Mouse (Mus musculus): ENCODE data around the gene Il22ra2. TPM values are rescaled to one million over a fixed set of nuclear protein-coding genes. Genes with fewer than 3 reads are reported as not detected.

The Il22ra2 gene
- polyA plus RNA-seq, 1 experiment from 2014 or later, result not detected

DNA sequence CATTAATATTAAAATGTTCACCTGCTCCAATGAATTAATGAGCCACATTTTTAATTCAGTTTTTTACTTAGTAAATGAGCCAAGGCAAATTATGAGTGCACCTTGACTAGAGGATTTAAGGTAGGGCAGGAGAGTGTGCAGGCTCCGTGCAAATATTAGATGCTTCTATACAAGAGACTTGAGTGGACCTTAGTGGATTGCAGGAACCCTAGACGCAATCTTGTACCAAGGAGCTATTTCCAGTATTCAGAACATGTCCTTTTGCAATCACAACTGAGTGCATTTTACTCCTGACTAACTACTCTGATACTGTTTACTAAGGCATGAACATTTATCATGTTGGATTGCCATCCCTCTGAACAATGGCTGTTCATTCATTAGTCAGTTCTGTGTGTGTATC, 10.2 kb upstream of the Il22ra2 start:
- no peak overlapping the region for H3K27ac ChIP-seq (replicated peaks)
- no peaks in the 10 kb centered on the region for H3K27me3 ChIP-seq (replicated peaks; ENCODE audit: low read depth, poor library complexity, severe bottlenecking)
- H3K4me1 ChIP-seq, result peaks cover 19% of the 10 kb centered on the region
- H3K9me3 ChIP-seq, result no peaks in the 10 kb centered on the region
- DNase-seq (ENCODE audit: low spot score), result no peak
- WGBS, result 51% methylated on average over 2 of the region's 2 CpGs
- H3K36me3 ChIP-seq (replicated peaks), result peaks cover 26% of the 10 kb centered on the region
- no peak overlapping the region for H3K4me3 ChIP-seq

DNA sequence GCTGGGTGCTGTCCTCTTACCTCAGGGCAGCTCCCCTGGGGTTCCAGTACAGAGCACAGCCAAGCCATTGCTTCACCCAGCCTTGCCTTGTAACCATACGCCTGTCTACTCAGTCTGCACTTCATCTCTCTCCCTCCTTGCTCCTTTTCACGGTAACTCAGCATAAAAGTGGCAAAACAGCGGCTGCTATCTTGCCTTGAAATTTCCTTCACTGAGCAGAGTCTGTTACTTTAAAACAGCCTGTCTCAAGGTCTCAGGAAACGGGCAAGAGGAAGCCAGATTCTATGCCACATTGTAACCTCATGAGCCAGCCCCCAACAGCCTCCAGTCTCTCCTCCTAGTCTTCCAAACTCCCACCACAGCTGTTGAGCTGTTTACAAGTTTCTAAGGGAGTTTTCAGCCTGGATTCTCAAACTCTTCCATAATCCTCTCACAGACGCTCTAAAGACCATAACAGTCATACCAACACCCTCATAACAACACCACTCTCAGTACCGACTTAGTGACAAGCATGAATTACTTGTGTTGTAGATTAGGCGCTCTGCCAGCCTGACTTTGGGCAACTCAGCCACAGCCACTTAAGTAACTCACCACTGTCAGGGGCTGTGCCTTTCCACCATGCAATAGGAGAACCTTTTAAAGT, 8.6 kb upstream of the Il22ra2 start:
- Histone ChIP-seq H3K27me3 (replicated peaks; ENCODE audit: low read depth, poor library complexity, severe bottlenecking) (no peaks in the 10 kb centered on the region), H3K4me1 (peaks cover 19% of the 10 kb centered on the region), H3K36me3 (replicated peaks) (peaks cover 10% of the 10 kb centered on the region; the same call in 1 of the 2 replicates), H3K4me3 (no peak overlapping the region), H3K27ac (replicated peaks) (0 out of 2 replicates have a peak overlapping the region, but pooled peaks have one; percentile 5), H3K9me3 (no peaks in the 10 kb centered on the region)
- 67% methylated on average over 7 of the region's 7 CpGs for WGBS
- DNase-seq (ENCODE audit: low spot score), result no peak

DNA sequence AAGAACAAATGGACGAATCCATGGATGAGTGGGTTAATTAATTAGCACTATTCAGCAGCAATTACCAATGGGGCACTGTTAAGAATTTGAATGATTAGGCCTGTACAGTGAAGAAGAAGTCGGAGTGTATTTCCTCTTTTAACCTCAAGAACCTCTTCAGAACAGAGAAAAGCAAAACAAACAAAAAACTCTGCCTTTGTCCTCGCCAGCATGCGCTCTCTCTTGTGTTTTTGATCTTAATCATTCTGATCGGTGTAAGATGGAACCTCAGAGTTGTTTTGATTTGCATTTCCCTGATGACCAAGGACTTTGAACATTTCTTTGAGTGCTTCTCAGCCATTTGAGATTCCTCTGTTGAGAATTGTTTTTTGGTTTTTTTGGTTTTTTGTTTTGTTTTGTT, 2.1 kb upstream of the Il22ra2 start:
- DNase-seq (ENCODE audit: low spot score), result no peak
- H3K4me1 ChIP-seq, result no peaks in the 10 kb centered on the region
- H3K9me3 ChIP-seq, result no peaks in the 10 kb centered on the region
- WGBS, result 80% methylated on average over 5 of the region's 5 CpGs
- no peak overlapping the region for H3K27ac ChIP-seq (replicated peaks)
- no peaks in the 10 kb centered on the region for H3K27me3 ChIP-seq (replicated peaks; ENCODE audit: low read depth, poor library complexity, severe bottlenecking)
- H3K36me3 ChIP-seq (replicated peaks), result no peaks in the 10 kb centered on the region
- no peak overlapping the region for H3K4me3 ChIP-seq

- 92% methylated on average over 1 of the region's 1 CpGs for WGBS
- Histone ChIP-seq H3K4me1 (no peaks in the 10 kb centered on the region), H3K27ac (replicated peaks) (no peak overlapping the region), H3K4me3 (no peak overlapping the region), H3K27me3 (replicated peaks; ENCODE audit: low read depth, poor library complexity, severe bottlenecking) (no peaks in the 10 kb centered on the region), H3K36me3 (replicated peaks) (no peaks in the 10 kb centered on the region), H3K9me3 (no peaks in the 10 kb centered on the region)
- no peak for DNase-seq (ENCODE audit: low spot score)
Observed at GRCm38 (mm10) chr10:19624617-19625016, 2.8 kb downstream of the Il22ra2 start.

DNA sequence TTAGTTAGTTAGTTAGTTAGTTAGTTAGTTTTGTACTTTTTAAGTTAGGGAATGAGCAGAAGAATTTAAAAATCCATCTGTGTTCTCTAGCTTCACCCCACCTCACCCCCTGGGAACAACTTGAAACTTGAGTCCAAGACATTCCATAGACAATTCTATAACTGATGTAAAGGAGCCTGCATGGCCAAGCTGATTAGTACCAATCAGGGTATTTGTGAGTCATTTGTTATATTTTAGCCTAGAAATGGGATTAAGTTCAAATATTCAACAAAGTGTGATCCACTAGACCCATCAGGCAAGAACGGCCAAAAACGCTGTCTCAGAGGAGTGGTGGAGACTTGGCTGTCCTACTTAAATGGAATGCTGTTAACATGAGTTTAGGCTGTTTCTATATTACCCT, 5.5 kb downstream of the Il22ra2 start:
- Histone ChIP-seq H3K9me3 (no peaks in the 10 kb centered on the region), H3K4me1 (no peaks in the 10 kb centered on the region), H3K36me3 (replicated peaks) (no peaks in the 10 kb centered on the region), H3K27ac (replicated peaks) (no peak overlapping the region), H3K4me3 (no peak overlapping the region), H3K27me3 (replicated peaks; ENCODE audit: low read depth, poor library complexity, severe bottlenecking) (no peaks in the 10 kb centered on the region)
- no peak for DNase-seq (ENCODE audit: low spot score)
- 94% methylated on average over 2 of the region's 2 CpGs for WGBS

DNA sequence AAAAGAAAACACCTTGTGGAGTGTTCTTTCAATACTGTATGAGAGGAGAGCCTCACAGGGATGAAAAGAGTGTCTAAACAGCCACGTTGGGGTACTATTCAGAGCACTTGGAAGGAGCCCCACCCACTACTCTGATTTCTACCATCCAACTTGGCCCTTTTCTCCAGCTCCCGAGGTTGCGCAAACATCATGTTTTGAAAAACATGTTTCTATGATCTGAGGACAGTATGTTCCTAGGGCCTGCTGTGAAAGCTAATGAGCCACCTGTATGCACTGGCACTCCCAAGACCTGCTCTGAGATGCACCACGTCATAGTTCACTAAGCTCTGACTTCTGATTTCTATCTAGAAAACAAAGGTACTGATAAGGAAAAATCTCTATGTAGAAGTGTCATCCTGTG, 6.0 kb downstream of the Il22ra2 start:
- no peaks in the 10 kb centered on the region for H3K27me3 ChIP-seq (replicated peaks; ENCODE audit: low read depth, poor library complexity, severe bottlenecking)
- no peak overlapping the region for H3K27ac ChIP-seq (replicated peaks)
- H3K9me3 ChIP-seq, result no peaks in the 10 kb centered on the region
- no peaks in the 10 kb centered on the region for H3K4me1 ChIP-seq
- DNase-seq (ENCODE audit: low spot score), result no peak
- no peak overlapping the region for H3K4me3 ChIP-seq
- H3K36me3 ChIP-seq (replicated peaks), result no peaks in the 10 kb centered on the region
- WGBS, result 89% methylated on average over 4 of the region's 4 CpGs

DNA sequence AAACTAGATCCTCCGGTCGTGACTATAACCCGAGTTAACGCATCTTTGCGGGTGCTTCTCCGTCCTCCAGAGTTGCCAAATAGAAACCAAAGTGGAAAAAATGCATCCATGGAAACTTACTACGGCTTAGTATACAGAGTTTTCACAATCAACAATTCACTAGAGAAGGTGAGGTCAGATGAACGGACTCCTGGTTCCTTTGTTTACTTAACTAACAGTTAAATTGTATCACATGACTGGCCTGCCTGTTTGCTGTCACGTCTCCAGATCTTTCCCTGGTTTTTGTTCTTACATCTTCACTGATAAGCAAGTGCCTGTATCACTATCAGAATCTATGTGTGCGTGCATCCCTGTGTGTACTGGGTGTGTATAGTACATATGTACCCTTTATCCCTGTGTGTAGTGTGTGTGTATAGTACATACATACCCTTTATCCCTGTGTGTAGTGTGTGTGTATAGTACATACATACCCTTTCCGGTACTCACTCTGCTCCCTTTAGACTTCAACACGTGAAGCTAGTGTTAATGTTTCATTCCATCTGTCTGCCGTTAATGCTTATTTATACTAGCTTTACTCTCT, 9.9 kb downstream of the Il22ra2 start:
- H3K27me3 ChIP-seq (replicated peaks; ENCODE audit: low read depth, poor library complexity, severe bottlenecking), result no peaks in the 10 kb centered on the region
- H3K4me1 ChIP-seq, result no peaks in the 10 kb centered on the region
- H3K36me3 ChIP-seq (replicated peaks), result no peaks in the 10 kb centered on the region
- no peak for DNase-seq (ENCODE audit: low spot score)
- H3K4me3 ChIP-seq, result no peak overlapping the region
- H3K9me3 ChIP-seq, result no peaks in the 10 kb centered on the region
- no peak overlapping the region for H3K27ac ChIP-seq (replicated peaks)
- 81% methylated on average over 13 of the region's 13 CpGs for WGBS

GRCm38 (mm10) chr10:19638851-19639250, 17.1 kb downstream of the Il22ra2 start:
- WGBS, result 91% methylated on average over 5 of the region's 5 CpGs

DNA sequence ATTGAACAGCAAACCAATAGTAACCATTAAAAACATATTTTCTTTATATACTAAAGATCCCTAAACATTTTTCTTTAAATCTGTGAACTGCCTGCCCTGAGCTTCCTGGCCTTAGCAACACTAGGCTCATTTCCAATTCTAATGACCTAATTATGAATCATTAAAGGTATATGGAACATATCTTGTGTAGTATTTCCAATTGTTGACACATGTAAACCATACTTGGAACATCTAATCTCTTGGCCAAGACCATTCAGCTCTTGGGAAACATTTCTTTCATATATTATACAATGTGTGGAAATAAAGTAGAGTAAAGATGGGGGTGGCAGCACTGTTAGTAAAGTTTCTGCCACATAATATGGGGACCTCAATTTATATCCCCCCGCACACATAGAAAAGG, 17.8 kb downstream of the Il22ra2 start:
- H3K36me3 ChIP-seq (replicated peaks), result no peaks in the 10 kb centered on the region
- H3K27ac ChIP-seq (replicated peaks), result no peak overlapping the region
- H3K4me1 ChIP-seq, result no peaks in the 10 kb centered on the region
- DNase-seq (ENCODE audit: low spot score), result no peak
- H3K27me3 ChIP-seq (replicated peaks; ENCODE audit: low read depth, poor library complexity, severe bottlenecking), result no peaks in the 10 kb centered on the region
- WGBS, result 98% methylated on average over 1 of the region's 1 CpGs
- H3K4me3 ChIP-seq, result no peak overlapping the region
- H3K9me3 ChIP-seq, result no peaks in the 10 kb centered on the region

More at GRCm38 (mm10) chr10:19638851-19639250, 17.1 kb downstream of the Il22ra2 start:
- Histone ChIP-seq H3K9me3 (no peaks in the 10 kb centered on the region), H3K4me1 (no peaks in the 10 kb centered on the region), H3K27ac (replicated peaks) (no peak overlapping the region), H3K4me3 (no peak overlapping the region), H3K27me3 (replicated peaks; ENCODE audit: low read depth, poor library complexity, severe bottlenecking) (no peaks in the 10 kb centered on the region), H3K36me3 (replicated peaks) (no peaks in the 10 kb centered on the region)
- DNase-seq (ENCODE audit: low spot score), result no peak

GRCm38 (mm10) chr10:19645119-19645518, 23.3 kb downstream of the Il22ra2 start:
- Histone ChIP-seq H3K27me3 (replicated peaks; ENCODE audit: low read depth, poor library complexity, severe bottlenecking) (no peaks in the 10 kb centered on the region), H3K27ac (replicated peaks) (no peak overlapping the region), H3K4me3 (no peak overlapping the region), H3K4me1 (no peaks in the 10 kb centered on the region), H3K36me3 (replicated peaks) (no peaks in the 10 kb centered on the region), H3K9me3 (0 out of 2 replicates have a peak, but pooled peaks cover 2% of the 10 kb centered on the region)
- WGBS, result 83% methylated on average over 2 of the region's 2 CpGs
- DNase-seq (ENCODE audit: low spot score), result no peak

DNA sequence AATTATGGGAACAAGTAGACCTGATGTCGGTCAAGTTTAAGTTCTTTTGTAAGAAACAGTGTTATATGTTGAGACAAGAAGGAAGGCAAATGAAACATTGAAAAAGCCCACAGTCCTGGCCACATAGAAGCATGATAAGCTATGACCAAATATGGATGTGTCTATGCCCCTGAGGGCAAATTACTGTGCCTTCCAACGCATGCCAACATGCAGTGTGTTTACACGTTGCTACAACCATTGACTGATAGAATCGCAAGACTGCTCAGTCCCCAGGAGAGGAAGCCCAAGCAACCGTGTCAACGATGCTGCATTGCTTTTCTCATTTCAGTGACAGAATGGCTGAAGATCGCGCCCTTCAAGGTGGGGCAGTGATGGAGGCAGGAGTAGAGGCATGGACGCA, 35.6 kb downstream of the Il22ra2 start:
- WGBS, result 90% methylated on average over 9 of the region's 9 CpGs
- Histone ChIP-seq H3K9me3 (no peaks in the 10 kb centered on the region), H3K4me3 (no peak overlapping the region), H3K27me3 (replicated peaks; ENCODE audit: low read depth, poor library complexity, severe bottlenecking) (no peaks in the 10 kb centered on the region), H3K4me1 (no peaks in the 10 kb centered on the region), H3K36me3 (replicated peaks) (no peaks in the 10 kb centered on the region), H3K27ac (replicated peaks) (no peak overlapping the region)
- no peak for DNase-seq (ENCODE audit: low spot score)

GRCm38 (mm10) chr10:19659953-19660352, 38.2 kb downstream of the Il22ra2 start:
- Histone ChIP-seq H3K27me3 (replicated peaks; ENCODE audit: low read depth, poor library complexity, severe bottlenecking) (no peaks in the 10 kb centered on the region), H3K27ac (replicated peaks) (no peak overlapping the region), H3K4me3 (no peak overlapping the region), H3K4me1 (no peaks in the 10 kb centered on the region), H3K36me3 (replicated peaks) (no peaks in the 10 kb centered on the region), H3K9me3 (no peaks in the 10 kb centered on the region)
- no peak for DNase-seq (ENCODE audit: low spot score)
- 85% methylated on average over 5 of the region's 5 CpGs for WGBS

DNA sequence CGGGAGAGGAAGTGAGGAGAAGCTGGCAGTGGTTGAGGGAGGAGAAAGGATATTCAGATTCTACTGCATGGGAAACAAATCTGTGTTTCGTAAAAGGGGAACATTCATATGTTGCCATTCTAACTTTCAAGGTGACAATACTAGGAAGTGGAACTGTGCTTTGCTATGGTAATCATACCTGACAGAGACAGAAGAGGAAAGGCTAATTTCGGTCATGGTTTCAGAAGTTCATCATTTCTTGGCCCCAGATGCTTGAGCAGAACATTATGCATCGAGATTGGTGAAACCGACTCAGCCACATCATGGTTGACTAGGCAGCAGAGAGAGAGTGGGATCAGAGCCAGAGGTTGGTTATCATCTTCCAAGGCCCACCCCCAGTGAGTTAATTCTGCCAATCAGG, 47.2 kb downstream of the Il22ra2 start:
- H3K4me1 ChIP-seq, result no peaks in the 10 kb centered on the region
- no peaks in the 10 kb centered on the region for H3K27me3 ChIP-seq (replicated peaks; ENCODE audit: low read depth, poor library complexity, severe bottlenecking)
- no peak for DNase-seq (ENCODE audit: low spot score)
- H3K4me3 ChIP-seq, result no peak overlapping the region
- H3K36me3 ChIP-seq (replicated peaks), result no peaks in the 10 kb centered on the region
- WGBS, result 90% methylated on average over 5 of the region's 5 CpGs
- no peak overlapping the region for H3K27ac ChIP-seq (replicated peaks)
- no peaks in the 10 kb centered on the region for H3K9me3 ChIP-seq

All from embryonic facial prominence, embryonic 10.5 days (tissue).